Mouse (Mus musculus) cerebellum, postnatal 10 days (tissue): ENCODE measurements around the gene Zscan12.
A peak's percentile ranks its signal among the peaks of the same experiment; 100 is the strongest.

Experiments used
- DNase-seq, 2 experiments: peaks; one replicate each; pipeline ENCODE4 v3.0.0; 2021; ENCODE audit warnings: mixed read lengths in 2 of 2

Gene Zscan12

DNA sequence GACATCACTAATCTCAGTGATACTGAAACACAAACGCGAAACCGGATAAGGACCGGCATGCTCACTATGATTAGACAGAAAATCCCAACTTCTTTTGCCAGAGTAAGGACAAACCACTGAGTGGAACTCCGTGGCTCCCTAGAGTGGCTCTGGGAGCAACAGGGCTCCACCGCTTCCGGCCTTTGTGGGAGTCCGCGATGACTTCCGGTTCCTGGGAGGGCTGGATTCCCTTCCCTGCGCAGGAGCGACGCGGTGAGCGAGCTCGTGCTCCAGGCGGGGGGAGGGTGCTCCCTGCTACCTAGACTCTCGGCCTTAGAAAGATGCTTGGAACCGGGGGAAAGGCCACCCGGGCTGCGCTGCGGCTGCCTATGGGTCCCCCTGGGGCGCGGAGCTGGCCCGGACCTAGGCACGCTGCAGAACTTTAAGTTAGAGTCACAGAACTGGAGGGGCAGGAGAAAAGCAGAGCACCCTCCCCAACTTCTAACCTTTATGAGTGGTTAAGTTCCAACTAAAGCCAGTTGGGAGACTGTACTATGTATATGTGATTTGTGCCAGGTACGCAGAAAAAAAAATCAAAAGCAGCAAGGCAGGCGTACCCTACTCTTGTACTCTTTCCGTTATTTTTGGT lies at the start of gene Zscan12:
Gene Zscan12, plus strand, starts transcription at position 200 of the 628 bp plus-strand sequence.
- DNase-seq, result peak; percentile 89 to 93

DNA sequence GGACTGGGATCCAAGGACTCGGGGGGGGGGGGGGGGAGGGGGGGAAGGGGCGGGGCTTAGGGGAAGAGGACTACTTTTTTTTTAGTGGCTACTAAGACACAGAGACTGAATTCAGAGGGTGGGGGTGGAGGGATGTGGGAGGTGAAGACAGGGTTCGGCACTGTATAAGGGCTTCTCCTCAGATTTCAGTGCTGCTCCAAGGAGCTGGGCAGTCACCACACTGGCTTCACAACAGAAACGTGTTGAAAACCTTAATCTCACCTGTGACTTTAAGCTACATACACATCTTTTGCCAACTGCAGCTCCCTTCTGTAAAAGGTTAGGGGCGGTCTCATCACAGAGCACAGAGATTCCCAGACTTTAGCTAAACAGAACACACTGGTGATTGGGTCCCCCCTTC lies 49.8 kb upstream of the Zscan12 start:
- no peak for DNase-seq

DNA sequence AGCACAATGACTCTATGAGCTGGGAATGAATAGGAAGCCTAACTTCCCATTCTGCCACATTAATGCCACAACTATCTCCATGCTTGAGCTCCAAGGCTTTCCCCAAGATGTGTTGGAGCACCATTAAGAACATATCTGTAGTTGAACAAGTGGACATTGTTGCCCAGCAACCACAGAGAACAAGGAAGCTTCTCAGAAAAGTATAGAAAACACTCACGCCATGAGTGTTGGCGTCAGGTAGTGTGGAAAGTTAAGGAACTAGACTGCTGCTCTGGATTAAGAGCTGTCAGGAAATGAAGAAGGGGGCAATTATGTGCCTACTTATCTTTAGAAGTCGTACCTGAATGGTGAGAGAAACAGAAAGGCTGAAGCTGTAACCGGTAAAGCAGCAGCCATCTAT lies 48.7 kb upstream of the Zscan12 start:
- no peak for DNase-seq

DNA sequence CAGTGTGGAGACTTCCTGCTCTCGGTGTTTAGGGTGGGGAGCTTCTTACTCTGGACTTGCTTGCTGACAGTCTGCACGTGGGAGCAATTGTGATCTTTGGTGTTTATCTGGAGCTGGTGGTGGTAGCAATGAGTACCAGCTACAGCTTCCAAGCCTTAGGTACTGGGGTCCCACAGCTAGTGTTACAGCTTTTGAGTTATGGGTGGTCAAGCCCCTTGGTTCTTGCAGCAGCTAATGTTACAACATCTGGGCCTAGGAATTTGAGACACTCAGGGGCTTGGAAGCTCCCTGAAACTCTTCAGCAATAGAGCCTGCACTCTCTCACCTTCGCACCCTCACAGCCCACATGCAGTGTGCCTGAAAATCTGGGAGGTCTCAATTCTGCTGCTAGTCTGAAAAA lies 42.4 kb upstream of the Zscan12 start:
- DNase-seq, result no peak

DNA sequence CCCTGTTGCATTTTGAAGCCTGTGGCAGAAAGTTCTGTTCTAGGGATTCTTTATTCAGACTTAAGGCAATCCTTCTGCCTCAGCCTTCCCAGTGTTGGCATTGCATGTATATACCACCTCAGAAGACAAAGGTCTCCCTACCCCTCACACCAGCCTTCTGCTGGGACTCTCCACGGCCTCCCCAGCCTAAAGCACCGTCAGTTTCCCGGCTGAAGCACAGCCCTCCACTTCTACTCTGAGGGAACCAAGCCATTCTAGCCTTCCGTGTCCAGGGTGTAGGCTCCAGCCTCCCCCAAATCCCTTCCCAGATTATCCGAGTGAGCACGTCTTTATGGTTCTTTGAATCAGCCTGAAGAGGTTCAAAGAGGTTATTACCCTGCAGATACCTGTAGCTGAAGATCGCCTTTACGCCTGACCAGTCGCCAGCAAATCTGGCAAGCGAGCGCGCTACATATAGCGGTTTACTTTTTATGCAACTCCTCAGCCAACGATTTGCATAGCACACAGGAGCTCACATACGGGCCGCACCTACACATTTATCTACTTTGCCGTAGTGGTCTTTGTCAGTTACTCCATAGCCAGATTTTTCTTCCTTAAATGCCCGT lies 40.6 kb upstream of the Zscan12 start:
- peak; percentile 13 to 22 for DNase-seq

DNA sequence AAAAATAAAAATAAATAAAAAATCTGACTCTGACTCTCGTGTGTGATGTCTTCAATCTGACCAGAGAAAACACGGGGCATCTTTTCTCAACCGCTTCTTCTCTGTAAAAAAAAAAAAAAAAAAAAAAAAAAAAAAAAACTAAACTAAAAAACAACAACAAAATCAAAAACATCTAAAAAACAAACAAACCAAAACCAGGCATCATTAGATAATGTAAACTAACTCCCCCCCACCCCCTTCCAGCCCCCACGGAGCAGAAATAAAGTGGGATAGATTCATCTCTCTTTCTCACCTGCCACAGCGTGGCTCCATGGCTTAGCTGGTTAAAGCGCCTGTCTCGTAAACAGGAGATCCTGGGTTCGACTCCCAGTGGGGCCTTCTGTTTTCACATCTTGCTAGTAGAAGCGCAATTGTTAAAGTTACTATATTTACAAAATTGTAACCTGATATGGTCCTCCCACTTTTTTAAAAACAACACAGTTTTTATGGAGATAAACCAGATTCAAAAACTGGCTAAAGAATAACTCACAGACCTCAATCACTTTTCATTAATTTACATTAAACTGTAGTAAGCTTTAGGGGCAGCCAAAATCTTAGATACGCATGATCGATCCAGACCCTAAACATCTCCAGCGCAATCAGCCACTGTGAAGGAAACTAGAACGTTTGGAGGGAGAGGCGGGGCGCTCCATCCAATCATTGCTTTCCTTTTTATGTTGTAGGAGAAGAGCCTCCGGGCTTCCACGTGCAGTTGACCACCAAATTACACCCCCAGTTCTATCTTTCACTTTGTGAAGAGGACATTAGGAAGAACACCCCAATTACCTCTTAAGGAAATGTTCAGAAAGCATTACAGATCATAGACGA lies 39.9 kb upstream of the Zscan12 start:
- DNase-seq, result peak; percentile 48 to 65

DNA sequence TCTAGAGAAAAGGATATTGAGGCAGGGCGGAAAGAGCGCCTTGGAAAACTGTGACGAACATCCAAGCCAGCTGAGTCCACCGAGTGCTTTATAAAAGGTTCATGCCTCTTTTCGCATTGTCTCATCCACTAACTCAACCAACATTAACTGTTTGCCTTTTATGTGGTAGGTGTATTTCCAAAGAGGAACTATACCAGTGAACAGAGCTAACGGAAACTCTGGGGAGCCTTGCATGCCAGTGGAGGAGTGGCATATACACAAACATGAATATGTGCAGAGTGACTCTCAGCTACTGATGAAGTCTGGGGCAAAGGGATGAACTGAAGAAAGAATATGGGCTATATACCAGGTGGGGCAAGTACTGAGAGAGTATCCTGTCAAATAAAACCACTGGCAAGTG lies 39.2 kb upstream of the Zscan12 start:
- no peak for DNase-seq

DNA sequence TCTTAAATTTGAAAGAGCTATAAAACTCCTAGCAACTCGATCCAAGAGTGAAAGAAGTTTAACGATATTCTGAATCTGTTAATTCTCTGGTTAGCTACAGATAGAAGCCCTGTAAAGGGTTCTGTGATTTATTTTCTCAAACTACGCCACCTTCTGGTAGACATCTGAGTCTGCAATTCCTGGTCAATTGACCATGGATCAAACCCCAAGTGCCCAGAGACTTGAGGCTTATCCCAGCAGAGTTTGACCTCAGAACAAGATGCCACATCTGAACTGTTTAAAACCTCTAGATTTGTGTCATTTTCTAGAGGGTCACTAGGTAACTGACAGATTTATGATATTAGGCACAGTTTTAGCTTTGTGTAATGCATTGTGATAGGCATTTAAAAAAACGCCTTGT lies 36.4 kb upstream of the Zscan12 start:
- DNase-seq, result peak; percentile 15 to 44

DNA sequence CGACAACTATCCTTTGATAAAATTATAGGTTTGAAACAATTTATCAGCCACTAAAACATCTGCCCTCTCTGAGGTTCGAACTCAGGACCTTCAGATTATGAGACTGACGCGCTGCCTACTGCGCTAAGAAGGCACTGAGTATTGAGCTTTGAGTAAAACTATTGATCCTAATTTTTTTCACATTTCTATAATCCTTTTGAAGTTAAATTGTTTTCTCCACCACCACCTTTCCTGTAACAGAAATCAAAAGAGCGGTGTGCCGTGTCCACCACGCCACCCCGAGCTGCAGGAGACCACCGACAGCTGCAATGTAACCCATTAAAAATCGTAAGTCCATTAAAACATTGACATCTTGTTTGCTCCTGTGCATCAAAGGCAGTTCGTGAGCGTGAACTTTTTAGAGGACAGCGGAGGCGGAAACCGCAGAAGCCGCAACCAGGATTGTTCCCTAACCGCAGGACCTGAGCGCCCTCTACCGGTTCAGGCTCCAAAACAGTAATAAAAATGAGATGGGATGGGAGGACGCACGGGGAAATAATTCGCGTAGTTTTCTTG lies 35.9 kb upstream of the Zscan12 start:
- DNase-seq, result peak; percentile 93 to 94

DNA sequence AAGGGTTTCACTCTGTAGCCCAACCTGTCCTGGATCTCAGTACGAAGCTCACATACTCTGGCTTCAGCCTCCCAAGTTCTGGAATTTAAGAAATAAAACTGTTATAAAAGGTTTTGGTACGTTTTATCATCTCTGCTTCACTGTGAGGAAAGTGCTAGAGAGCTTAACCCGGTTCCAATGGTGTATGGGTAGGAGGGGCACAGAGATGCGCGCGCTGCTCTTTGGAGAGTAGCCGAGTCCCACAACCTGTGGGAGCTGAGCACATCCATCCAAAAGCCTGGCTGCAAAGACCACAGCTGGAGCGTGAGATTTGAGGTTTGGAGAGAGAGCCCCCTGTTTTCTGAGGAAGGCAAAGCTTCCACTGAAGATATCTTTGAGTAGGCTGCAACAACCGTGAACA lies 35.2 kb upstream of the Zscan12 start:
- peak; percentile 17 to 25 for DNase-seq

DNA sequence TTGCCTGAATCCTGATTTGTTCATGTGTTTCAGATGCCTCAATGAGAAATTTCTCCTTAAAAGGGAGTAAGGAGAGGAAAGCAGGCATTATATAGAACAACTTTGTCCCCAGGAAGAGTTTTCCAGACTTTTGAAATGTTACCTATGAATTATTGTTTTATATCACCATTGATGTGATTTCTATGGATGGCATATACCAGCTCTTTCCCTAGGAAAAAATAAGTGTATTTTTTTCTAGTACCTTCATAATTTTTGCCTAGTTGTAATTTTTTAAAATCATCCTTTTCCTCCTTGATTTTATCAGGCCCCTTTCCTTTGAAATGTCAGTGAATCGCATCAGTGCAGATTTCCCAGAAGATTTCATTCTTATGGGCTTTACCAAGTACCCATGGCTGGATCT lies 16.0 kb upstream of the Zscan12 start, which contains the start of gene Olfr1367:
Gene Olfr1367, plus strand, starts transcription at position 301 of the 400 bp plus-strand sequence.
- no peak for DNase-seq

DNA sequence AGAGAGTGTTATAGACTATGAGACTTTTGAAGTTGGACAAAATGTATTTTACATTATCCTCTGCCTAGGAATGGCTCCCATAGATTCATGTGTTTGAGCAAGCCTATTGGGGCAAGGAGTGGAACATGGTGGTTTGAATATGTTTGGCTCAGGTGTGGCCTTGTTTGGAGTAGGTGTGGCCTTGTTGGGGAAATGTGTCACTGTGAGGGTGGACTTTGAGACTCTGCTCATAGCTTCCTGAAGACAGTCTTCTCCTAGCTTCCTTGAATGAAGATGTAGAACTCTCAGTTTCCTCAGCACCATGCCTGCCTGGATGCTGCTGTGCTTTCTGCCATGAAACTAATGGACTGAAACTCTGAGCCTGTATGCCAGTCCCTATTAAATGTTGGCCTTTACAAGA lies 12.0 kb upstream of the Zscan12 start:
- DNase-seq, result no peak

DNA sequence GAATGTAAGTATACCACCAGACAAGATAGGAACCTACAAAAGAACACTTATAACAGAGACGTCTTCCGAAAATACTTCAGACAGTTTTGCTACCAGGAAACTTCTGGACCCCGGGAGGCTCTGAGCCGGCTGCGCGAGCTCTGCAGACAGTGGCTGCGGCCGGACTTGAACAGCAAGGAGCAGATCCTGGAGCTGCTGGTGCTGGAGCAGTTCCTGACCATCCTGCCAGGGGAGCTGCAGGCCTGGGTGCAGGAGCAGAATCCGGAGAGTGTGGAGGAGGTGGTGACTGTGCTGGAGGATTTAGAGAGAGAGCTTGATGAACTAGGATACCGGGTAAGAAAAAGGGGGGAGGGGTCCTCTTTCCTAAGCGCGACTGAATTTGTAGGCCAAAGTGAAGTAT lies 1.1 kb downstream of the Zscan12 start:
- peak; percentile 8 to 10 for DNase-seq

DNA sequence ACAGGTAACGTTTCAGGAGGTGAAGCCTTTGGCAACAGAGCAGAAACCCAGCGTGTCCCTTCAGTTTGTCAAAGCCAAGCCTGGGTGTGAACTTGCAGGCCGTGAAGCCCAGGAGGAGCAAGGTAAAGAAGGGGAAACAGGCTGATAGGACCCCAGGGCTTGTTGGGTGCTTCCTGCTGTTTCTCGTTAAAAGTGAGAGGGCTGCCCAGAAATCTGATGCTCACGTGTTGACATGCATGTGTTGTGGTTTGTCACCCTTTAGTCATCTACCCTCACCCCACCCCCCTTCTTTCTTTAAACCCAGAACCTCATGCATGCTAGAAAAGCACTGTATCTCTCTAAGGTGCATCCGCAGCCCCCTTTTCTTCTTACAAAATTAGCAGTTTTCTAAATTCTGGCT lies 4.0 kb downstream of the Zscan12 start:
- DNase-seq, result no peak

DNA sequence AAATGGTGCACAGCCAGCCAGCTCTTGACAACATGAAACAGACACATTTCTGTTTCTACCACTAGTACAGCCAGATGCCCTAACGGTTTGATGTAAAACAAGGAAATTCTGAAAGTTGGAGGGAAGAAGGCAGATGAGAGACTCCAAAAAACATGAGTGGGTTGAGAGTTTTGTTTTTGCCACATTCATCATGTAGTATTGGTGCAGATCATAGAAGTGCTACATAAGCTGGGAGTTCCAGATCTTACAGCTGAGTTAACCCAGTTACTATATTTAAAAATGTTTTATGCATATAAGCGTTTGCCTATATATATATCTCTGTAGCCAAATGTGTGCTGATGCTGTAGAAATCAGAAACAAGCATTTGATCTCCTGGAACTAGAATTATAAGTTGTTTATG lies 10.1 kb downstream of the Zscan12 start:
- DNase-seq, result no peak

DNA sequence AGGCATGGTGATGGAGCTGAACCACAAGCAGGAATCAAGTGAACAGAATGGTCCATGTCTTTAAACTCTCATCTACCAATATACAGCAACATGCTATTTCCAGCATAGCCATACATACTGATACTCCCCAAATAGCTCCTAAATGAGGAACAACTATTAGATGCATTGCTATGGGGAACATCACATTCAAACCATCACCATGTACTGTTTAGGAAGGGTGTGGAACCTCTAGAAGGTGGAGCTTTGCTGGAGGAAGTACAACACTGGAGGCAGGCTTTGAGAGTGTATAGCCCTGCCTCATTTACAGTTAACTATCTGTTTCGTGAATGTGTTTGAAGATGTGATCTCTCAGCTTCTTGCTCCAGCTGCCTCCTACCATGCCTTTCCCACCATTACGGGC lies 15.2 kb downstream of the Zscan12 start:
- DNase-seq, result no peak

DNA sequence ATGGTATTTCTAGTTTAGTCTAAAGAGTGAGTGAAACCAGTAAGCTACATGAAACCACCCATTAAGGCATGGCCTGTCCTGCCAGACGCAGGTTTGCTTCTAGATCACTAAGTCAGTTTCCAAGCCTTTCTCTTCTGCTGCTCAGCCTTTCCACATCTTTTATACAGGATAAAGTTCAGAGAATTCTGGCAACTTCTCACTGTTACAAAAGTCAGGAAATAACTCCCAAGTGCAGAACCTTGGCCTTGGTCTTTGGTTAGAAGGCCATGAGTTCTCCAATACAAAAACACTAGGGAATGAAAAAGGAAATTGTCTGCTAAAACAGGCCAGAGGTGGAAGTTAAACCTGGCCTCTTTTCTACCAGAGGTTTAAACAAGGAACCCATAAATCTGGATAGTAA lies 32.6 kb downstream of the Zscan12 start:
- DNase-seq, result no peak

DNA sequence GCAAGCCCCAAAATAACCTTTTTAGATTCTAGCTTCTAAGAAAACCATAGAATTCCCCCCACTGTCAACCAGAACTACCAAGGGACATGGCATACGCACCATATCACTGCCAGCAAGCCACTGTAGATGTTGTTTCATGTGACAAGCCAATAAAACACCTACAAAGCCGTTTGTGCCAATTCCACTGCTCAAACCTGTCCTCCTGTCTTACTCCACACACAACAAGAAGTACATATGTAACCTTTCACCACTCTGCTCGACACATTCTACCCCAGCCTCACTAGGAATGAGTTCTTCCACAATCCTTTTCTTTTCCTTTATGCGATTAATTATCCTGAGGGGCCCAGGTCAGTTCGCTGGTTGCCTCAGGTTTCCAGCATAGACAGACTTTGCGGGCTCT lies 33.0 kb downstream of the Zscan12 start:
- no peak for DNase-seq

DNA sequence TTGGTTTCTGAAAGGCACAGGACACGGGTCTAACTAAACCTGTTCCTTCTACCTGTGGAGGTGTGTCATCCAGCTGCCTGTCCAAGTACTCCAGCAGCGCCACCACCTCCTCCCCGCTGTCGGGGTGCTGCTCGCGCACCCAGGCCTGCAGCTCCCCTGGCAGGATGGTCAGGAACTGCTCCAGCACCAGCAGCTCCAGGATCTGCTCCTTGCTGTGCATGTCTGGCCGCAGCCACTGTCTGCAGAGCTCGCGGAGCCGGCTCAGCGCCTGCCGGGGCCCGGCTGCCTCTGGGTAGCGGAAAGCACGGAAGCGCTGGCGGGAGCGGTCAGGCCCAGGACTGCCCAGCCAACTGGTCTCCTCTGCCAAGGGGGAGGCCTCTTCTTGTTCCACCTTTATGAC lies 33.4 kb downstream of the Zscan12 start:
- peak; percentile 39 to 48 for DNase-seq

DNA sequence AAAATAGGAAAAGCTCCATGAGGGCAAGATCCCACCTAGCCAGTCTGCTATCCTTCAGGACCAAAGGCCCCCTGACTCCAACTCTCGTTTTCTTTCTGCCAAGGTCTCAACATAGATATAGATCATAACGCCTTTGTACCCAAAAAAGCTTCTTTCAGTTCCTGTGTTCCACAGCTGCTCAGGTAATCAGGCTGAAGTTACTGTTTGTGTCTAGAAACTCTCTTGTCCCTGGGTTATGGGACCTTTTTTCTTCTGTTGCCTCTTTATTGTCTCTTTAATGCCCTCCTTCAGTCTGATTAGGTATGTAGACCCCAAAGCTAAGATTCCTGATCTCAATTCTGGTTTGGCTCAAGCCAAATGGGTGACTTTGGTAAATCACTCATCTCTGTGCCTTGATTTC lies 34.9 kb downstream of the Zscan12 start:
- no peak for DNase-seq

DNA sequence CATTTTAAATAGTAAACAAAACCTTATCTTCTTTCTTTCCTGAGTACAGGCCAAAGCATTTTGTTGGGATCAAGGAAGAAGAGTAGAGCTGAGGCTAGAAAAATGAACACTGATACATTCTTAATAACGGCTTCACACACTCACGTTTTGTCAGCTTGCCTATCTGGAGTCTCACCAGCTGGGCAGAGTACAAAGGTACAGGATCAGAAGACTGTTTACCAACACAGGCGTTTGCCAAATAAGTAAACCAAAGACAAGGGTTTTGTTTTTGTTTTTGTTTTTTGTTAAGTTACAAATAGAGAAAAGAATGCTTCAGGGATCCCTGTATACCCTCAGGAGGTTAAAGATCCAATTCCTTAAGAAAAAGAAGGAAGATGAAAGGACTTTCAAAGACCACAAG lies 38.5 kb downstream of the Zscan12 start:
- no peak for DNase-seq

DNA sequence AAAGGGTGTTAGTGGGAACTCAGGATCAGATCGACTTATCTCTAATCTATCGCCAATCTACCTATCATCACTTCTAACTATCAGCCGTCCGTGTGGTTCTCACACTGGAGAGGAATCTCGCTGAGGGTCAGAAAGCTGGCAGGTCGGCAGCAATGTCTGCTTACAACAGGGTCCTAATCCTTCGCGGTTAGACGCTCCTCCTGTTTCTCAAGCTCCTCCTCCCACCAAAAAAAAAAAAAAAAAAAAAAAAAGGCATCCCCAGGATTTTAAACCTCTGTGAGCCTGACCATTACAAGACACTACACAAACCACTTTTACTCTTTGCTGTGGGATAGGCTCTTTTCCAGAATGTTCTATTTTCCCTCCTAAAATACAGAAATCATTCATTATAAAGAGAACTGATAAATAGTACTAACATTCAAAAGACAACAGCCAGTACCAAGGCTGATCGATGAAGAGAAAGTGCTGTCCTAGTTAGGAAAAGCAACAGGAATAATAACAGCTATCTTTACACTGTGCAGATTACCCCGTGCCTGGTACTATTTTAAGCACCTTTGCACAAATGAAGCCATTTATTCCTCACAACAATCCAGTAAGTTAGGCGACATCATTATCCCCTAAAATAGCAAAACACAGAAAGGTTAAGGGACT lies 39.1 kb downstream of the Zscan12 start:
- DNase-seq, result peak in 1 of 2 experiments; percentile 16

DNA sequence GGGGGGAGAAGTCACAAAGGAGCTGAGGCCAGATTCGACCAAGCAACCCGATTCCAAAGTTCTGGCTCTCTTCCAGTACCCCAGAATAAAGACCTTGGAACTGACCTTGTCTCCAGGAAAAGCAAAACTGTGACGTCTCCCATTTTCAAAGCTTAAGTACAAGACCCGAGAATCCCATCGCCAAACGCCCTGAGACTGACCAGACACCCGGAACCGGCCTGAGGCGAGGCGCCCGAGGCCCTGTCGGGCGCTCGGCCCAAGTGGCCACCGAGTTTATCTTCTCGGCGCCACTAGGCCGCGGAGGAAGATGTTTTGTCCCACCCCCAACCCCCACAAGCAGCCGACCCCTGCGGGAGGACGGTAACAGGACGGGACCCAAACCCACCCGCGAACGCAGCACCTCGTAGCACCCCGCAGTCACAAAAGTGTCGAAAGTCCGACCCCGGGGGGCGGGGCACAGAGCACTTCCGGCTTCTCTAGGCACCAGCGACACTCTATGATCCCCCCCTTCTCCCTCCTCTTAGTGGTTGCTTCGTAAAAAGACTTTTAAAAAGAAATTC lies 39.7 kb downstream of the Zscan12 start, which contains the start of gene Zkscan3:
Gene Zkscan3, minus strand, starts transcription at position 469 of the 560 bp plus-strand sequence.
- DNase-seq, result peak; percentile 94
